Mouse (Mus musculus) MEL (cell line): Measurements from ENCODE around the gene Auts2.

Source experiments
- CTCF ChIP-seq, 3 experiments: IDR thresholded peaks in 2 of 3; conservative IDR thresholded peaks in 1 of 3; 2 replicates each; pipeline ENCODE4 v1.5.1; 2011 to 2012; ENCODE audit warnings: low read length in 3 of 3, low read depth in 2 of 3, mild to moderate bottlenecking in 2 of 3, improper control_type of control experiment in 1 of 3, inconsistent platforms in 1 of 3, mixed read lengths in 1 of 3, moderate library complexity in 1 of 3; ENCODE audit not compliant: control insufficient read depth in 1 of 3, insufficient read depth in 1 of 3, poor library complexity in 1 of 3, severe bottlenecking in 1 of 3
- E2F4 ChIP-seq: IDR thresholded peaks from 2 replicates; pipeline ENCODE4 v1.6.1; 2011; ENCODE audit warnings: low read depth, low read length, improper control_type of control experiment, borderline replicate concordance
- MXI1 ChIP-seq: IDR thresholded peaks from 2 replicates; pipeline ENCODE4 v1.6.1; 2011; ENCODE audit warnings: mild to moderate bottlenecking, low read depth, low read length, improper control_type of control experiment
- POLR2A ChIP-seq, 2 experiments: IDR thresholded peaks; 2 replicates each; pipeline ENCODE4 v1.6.1; 2011 to 2012; ENCODE audit warnings: low read length in 2 of 2, mild to moderate bottlenecking in 2 of 2, control low read depth in 1 of 2, improper control_type of control experiment in 1 of 2, low read depth in 1 of 2, moderate library complexity in 1 of 2; ENCODE audit not compliant: control insufficient read depth in 1 of 2, insufficient read depth in 1 of 2, poor library complexity in 1 of 2
- RAD21 ChIP-seq: IDR thresholded peaks from 2 replicates; pipeline ENCODE4 v1.6.1; 2011; ENCODE audit warnings: mild to moderate bottlenecking, low read depth, low read length, improper control_type of control experiment
- SIN3A ChIP-seq: IDR thresholded peaks from 2 replicates; pipeline ENCODE4 v1.6.1; 2012; ENCODE audit warnings: low read length, improper control_type of control experiment, inconsistent platforms
- TAL1 ChIP-seq: IDR thresholded peaks from 2 replicates; pipeline ENCODE4 v1.6.1; 2012; ENCODE audit warnings: mild to moderate bottlenecking, inconsistent platforms, low read length, moderate library complexity, mixed read lengths
- ZMIZ1 ChIP-seq: IDR thresholded peaks from 2 replicates; pipeline ENCODE4 v1.6.1; 2012; ENCODE audit warnings: low read depth, mild to moderate bottlenecking, inconsistent platforms, low read length, improper control_type of control experiment, moderate library complexity
- ZNF384 ChIP-seq: IDR thresholded peaks from 2 replicates; pipeline ENCODE4 v1.6.1; 2012; ENCODE audit warnings: low read depth, mild to moderate bottlenecking, inconsistent platforms, low read length, improper control_type of control experiment

GRCm38 (mm10) chr5:132027859-132028498 lies 515.2 kb downstream of the Auts2 start:
- no peak for TF ChIP-seq CTCF (IDR thresholded peaks at IDR 0.05 in 2 of 3, conservative IDR thresholded peaks at IDR 0.05 in 1 of 3; ENCODE audit: control insufficient read depth in 1 of 3, insufficient read depth in 1 of 3, low read depth in 2 of 3, low read length in 3 of 3, poor library complexity in 1 of 3, severe bottlenecking in 1 of 3)
- TF ChIP-seq E2F4 = no peak
- no peak for TF ChIP-seq POLR2A (IDR thresholded peaks at IDR 0.05; ENCODE audit: control insufficient read depth in 1 of 2, insufficient read depth in 1 of 2, low read depth in 1 of 2, low read length in 2 of 2, poor library complexity in 1 of 2)
- no peak for TF ChIP-seq ZNF384
- TF ChIP-seq SIN3A = no peak
- TF ChIP-seq RAD21 = no peak
- TF ChIP-seq TAL1 = no peak
- TF ChIP-seq MXI1 = no peak
- TF ChIP-seq ZMIZ1 = no peak
